Comparison of ENCODE assay signal across 8 mouse cellular contexts in genomic region chr13:97434961-97435864, GRCm38 (mm10).
DNase-seq lines count a peak whose midpoint lies in the region; ATAC-seq lines count a peak whose summit lies in the region.

No protein-coding gene starts in this region.

- H3K9ac ChIP-seq in liver, embryonic 13.5 days: peak overlapping the region; percentile 48

- peak overlapping the region; percentile 39 for H3K4me3 ChIP-seq in liver, embryonic 13.5 days (replicated peaks)

- no peaks in the 10 kb centered on the region for H3K36me3 ChIP-seq in liver, embryonic 13.5 days

- H3K9me3 ChIP-seq in liver, embryonic 13.5 days (replicated peaks): no peaks in the 10 kb centered on the region

- intact Hi-C loops in heart, postnatal 10 days (cut with DNase I): loop anchor here (2.0 to 10.0 kb wide), 2 partner anchors 192 to 500 kb away; no protein-coding TSS in a partner anchor

- ATAC-seq in liver, embryonic 13.5 days (ENCODE audit: low read depth): no peak
- ATAC-seq in cerebellum, adult (ENCODE audit: insufficient number of reproducible peaks, low FRiP score, low TSS enrichment): no peak

- H3K27ac ChIP-seq in liver, embryonic 13.5 days: peak overlapping the region; percentile 56

- peak overlapping the region; percentile 64 for H3K4me2 ChIP-seq in liver, embryonic 13.5 days

- DNase-seq in adrenal gland, postnatal 10 days: peak; percentile 30
- DNase-seq in adrenal gland, postnatal 4 days (ENCODE audit: low spot score in 2 of 2): no peak
- peak; percentile 44 for DNase-seq in embryo, embryonic 11.5 days (ENCODE audit: low read depth, low spot score)
- DNase-seq in heart, postnatal 10 days: peak; percentile 48 to 55
- no peak for DNase-seq in liver, embryonic 13.5 days
- no peak for DNase-seq in layer of hippocampus, postnatal 25 days (ENCODE audit: extremely low spot score in 1 of 2, low spot score in 1 of 2)
- no peak for DNase-seq in layer of hippocampus, adult 18-20 months (ENCODE audit: low spot score in 2 of 2)

- WGBS in liver, embryonic 13.5 days (ENCODE audit: insufficient replicate concordance): 5% methylated on average over 20 of the region's 20 CpGs

- peaks cover 45% of the 10 kb centered on the region for H3K4me1 ChIP-seq in liver, embryonic 13.5 days (replicated peaks)

- peaks cover 73% of the 10 kb centered on the region for H3K27me3 ChIP-seq in liver, embryonic 13.5 days

Comparison
In these comparisons a context has a peak if more than half of its experiments do, and no peak if none do; other contexts are left out.
1. DNase-seq: peak in adrenal gland, postnatal 10 days (single experiment), embryo, embryonic 11.5 days (single experiment) and heart, postnatal 10 days (2 of 2); none in adrenal gland, postnatal 4 days (0 of 2), liver, embryonic 13.5 days (single experiment), layer of hippocampus, postnatal 25 days (0 of 2) and layer of hippocampus, adult 18-20 months (0 of 2).